Mouse (Mus musculus): ENCODE measurements around the gene Fam205c. TPM values are rescaled to one million over a fixed set of nuclear protein-coding genes. Genes with fewer than 3 reads are reported as not detected.

Fam205c gene
- polyA plus RNA-seq, 1 experiment from 2014 or later, result 1.6 TPM

Other genes starting within 250 kb of the Fam205c start
- gene Gm2564, start 244.5 kb downstream of the Fam205c start, polyA plus RNA-seq (2016; fragmentation: Nextera tagmentation; extraction: Ambion mirVana), result not detected in 2 replicates
- gene Ccl27b, start 219.0 kb downstream of the Fam205c start, polyA plus RNA-seq (2016; fragmentation: Nextera tagmentation; extraction: Ambion mirVana), result not detected in 2 replicates
- not detected in 2 replicates for gene Il11ra2, start 212.3 kb downstream of the Fam205c start, polyA plus RNA-seq (2016; fragmentation: Nextera tagmentation; extraction: Ambion mirVana)
- gene 4930578G10Rik, start 138.7 kb downstream of the Fam205c start, polyA plus RNA-seq (2016; fragmentation: Nextera tagmentation; extraction: Ambion mirVana), result 0.38 and 0.41 TPM in 2 replicates
- 0.38 and 0.50 TPM in 2 replicates for gene Ccl19, start 117.7 kb downstream of the Fam205c start, polyA plus RNA-seq (2016; fragmentation: Nextera tagmentation; extraction: Ambion mirVana)
- 15.5 and 16.7 TPM in 2 replicates for gene Ccl21a, start 100.2 kb downstream of the Fam205c start, polyA plus RNA-seq (2016; fragmentation: Nextera tagmentation; extraction: Ambion mirVana)
- 0.06 and 0.08 TPM in 2 replicates for gene Fam205a1, start 20.3 kb downstream of the Fam205c start, polyA plus RNA-seq (2016; fragmentation: Nextera tagmentation; extraction: Ambion mirVana)
- gene Gm12394, start 17.5 kb downstream of the Fam205c start, polyA plus RNA-seq (2016; fragmentation: Nextera tagmentation; extraction: Ambion mirVana), result 0.48 and 0.49 TPM in 2 replicates
- gene Phf24, start 42.4 kb upstream of the Fam205c start, polyA plus RNA-seq (2016; fragmentation: Nextera tagmentation; extraction: Ambion mirVana), result 2.4 and 2.5 TPM in 2 replicates
- 8.0 and 10.4 TPM in 2 replicates for gene Dnajb5, start 75.6 kb upstream of the Fam205c start, polyA plus RNA-seq (2016; fragmentation: Nextera tagmentation; extraction: Ambion mirVana)
- 0.56 and 0.70 TPM in 2 replicates for gene 1700022I11Rik, start 95.4 kb upstream of the Fam205c start, polyA plus RNA-seq (2016; fragmentation: Nextera tagmentation; extraction: Ambion mirVana)
- 640 and 642 TPM in 2 replicates for gene Vcp, start 126.3 kb upstream of the Fam205c start, polyA plus RNA-seq (2016; fragmentation: Nextera tagmentation; extraction: Ambion mirVana)
- gene Fancg, start 136.3 kb upstream of the Fam205c start, polyA plus RNA-seq (2016; fragmentation: Nextera tagmentation; extraction: Ambion mirVana), result 20.4 and 20.8 TPM in 2 replicates
- 26.5 and 28.1 TPM in 2 replicates for gene Pigo, start 151.6 kb upstream of the Fam205c start, polyA plus RNA-seq (2016; fragmentation: Nextera tagmentation; extraction: Ambion mirVana)
- 333 and 352 TPM in 2 replicates for gene Stoml2, start 157.5 kb upstream of the Fam205c start, polyA plus RNA-seq (2016; fragmentation: Nextera tagmentation; extraction: Ambion mirVana)
- gene Fam214b, start 172.0 kb upstream of the Fam205c start, polyA plus RNA-seq (2016; fragmentation: Nextera tagmentation; extraction: Ambion mirVana), result 20.4 and 22.9 TPM in 2 replicates
- gene Unc13b, start 184.7 kb upstream of the Fam205c start, polyA plus RNA-seq (2016; fragmentation: Nextera tagmentation; extraction: Ambion mirVana), result 7.8 and 9.1 TPM in 2 replicates